Mouse (Mus musculus): ENCODE measurements around the gene Rcn2. TPM values are rescaled to one million over a fixed set of nuclear protein-coding genes. Genes with fewer than 3 reads are reported as not detected.

The Rcn2 gene
- total RNA-seq (2014; fragmentation: Nextera tagmentation) (9.9 and 16.2 TPM in 2 replicates), total RNA-seq (2017) (37.5 and 42.7 TPM in 2 replicates)

DNA sequence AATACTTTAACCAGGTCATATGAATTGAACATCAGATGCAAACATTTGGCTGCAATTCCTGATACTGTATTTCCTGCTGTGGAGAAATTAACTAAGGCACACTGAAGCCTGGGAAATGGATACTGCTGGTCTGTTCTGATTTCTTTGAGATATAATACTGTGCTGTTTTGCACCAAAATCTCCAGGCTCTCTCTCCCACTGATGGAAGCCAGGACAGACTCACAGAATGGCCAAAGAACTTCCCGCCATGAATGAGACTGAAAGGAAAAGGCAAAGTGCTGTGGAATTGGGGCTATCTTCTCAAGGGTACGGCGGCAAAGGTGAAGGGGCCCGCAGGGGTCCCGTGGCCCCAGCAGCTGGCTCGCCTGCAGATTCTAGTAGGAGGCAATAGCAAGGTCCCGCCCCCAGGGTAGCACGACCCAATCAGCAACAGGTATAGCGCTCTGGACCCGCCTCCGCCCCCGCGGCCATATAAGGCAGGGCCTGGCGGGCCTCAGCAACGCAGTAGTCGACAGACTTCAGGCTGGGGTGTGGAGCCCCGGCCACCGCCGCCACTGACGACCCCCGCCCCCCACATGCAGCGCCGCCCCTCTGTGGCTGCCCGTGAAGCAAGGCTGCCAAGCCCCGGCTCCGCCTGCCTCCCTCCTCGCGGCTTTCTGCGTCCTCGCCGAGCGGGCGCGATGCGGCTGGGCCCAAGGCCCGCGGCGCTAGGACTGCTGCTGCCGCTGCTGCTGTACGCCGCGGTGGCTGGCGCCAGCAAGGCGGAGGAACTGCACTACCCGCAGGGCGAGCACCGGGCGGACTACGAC is at the start of gene Rcn2:
Gene Rcn2, plus strand, starts transcription at position 474 of the 809 bp plus-strand sequence.
- peak; percentile 100 for ATAC-seq (replicated peaks; ENCODE audit: low FRiP score, low TSS enrichment, poor library complexity, severe bottlenecking)

DNA sequence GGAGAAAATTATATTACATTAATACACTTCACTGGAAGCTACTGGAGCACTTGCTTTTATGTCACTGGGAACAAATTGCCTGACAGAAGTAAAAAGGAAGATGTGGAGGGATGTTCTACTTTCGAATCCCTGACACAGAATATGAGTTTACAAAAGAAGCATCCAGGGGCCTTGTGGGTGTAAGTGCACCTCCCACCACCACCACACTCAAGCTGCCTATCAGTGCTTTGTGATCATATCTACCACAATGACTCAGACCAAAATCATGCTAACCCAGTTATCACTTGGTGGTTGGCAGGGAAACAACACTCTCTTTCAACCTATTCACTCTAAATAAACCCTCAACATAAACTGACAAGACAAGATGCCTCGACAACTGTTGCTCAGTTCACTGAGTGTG is 37.0 kb upstream of the Rcn2 start:
- peak; percentile 63; the same call in 1 of the 2 replicates for ATAC-seq (replicated peaks; ENCODE audit: low FRiP score, low TSS enrichment, poor library complexity, severe bottlenecking)

DNA sequence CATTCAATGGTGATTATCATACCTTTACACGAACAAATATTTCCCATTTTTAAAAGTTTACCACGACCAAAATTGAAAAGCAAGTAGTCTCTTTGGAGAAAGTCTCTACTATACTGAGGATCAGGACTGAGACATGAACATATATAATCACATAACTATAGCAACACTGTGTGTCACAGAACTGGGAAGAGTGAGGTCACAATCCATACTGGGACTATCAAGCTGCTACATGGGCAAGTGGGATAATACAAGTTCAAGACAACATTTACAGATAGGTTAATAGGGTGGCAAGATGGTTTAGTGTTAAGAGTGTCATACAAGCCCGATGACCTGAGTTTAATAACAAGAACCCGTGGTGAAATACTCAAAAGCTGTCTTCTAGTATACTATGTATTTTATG is 31.2 kb upstream of the Rcn2 start, which contains the start of gene 4930563M21Rik:
Gene 4930563M21Rik, minus strand, starts transcription at position 101 of the 400 bp plus-strand sequence.
- ATAC-seq (replicated peaks; ENCODE audit: low FRiP score, low TSS enrichment, poor library complexity, severe bottlenecking), result no peak

DNA sequence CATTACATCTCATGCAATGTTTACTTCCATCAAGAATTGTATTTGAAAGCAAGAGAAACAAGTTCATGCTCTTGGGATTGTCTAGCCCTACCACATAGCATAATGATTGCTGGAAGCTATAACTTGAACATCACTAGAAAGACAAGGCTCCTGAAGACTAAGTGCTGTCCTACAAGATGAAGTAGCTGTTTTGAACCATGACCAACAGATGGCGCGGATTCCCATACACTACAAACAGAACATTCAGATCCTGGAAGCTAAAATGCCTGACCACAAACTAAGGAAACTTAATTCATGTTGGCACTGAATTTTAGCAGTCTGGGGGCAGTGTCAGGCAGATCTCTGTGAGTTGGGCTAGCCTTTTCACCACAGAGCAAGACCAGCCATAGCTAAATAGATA is 16.9 kb upstream of the Rcn2 start:
- ATAC-seq (replicated peaks; ENCODE audit: low FRiP score, low TSS enrichment, poor library complexity, severe bottlenecking), result no peak

DNA sequence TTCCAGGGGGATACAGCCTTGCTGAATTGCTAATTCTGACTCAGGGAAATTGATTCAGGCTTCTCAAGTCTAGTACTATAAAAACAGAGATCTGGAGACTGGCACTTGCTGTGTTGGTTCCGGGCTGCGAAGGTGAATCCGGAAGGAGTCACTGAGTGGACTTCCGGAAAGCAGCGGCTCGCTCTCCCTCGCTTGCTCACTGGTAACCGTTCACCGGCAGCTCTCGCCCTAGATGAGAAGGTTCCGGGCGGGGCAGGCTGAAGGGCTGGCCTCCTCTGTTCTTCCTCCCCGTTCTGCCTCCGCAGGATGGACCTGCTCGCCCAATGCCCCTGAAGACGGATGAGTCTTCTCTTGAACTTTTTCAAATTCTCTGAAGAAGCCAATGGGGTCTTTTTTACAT is 14.4 kb upstream of the Rcn2 start:
- ATAC-seq (replicated peaks; ENCODE audit: low FRiP score, low TSS enrichment, poor library complexity, severe bottlenecking), result no peak

DNA sequence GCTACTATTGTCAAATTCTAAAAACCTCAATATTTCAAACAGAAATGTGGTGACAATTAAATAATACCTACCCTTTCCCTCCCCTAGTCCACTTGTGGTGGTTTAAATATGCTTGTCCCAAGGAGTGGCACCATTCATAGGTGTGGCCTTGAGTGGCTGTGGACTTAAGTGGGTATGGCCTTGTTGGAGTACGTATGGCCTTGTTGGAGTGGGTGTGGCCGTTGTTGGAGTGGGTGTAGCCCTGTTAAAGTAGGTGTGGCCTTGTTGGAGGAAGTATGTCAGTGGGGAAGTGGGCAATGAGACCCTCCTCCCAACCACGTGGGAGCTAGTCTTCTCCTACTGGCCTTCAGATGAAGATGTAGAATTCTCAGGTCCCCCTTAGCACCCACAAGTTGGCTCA is 9.4 kb upstream of the Rcn2 start:
- no peak for ATAC-seq (replicated peaks; ENCODE audit: low FRiP score, low TSS enrichment, poor library complexity, severe bottlenecking)

DNA sequence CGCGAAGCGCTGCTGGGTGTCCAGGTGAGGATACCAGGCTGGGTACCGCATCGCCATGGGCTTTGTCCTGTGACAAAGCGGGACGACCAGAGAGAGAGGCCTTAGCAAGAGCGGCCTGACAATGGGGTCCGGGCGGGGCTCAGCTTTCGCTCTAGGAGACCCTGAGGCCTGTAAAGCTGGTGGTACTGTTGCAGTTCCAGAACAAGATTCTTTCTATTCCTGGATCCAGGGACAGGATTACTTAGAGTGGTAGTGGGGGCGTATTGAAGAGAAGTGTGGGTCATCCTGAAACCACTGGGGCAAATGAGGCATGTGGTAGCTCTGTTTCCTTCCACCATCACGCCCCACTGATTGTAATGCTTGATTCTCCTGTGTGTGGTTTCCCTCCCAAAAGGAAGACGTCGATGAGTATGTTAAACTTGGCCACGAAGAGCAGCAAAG is 556 bp downstream of the Rcn2 start:
- peak; percentile 58 for ATAC-seq (replicated peaks; ENCODE audit: low FRiP score, low TSS enrichment, poor library complexity, severe bottlenecking)

DNA sequence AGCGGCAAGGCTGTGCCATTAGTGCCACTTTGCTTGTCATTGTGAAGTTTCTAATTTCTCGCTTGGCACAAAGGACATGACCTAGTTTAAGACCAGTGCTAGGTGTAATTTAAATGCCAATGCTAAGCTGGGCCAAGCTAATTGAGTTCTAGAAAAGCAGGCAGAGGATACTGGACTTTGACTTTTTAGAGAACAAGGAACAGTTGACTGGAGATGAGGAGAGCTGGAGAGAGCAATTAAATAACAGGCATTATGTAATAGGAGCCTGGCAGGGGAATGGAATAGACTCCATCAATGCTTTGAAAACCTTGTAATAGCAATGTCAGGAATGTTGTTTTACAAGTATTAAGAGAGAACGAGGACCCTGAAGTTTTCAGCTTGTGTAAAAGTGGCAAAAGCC is 12.2 kb downstream of the Rcn2 start:
- ATAC-seq (replicated peaks; ENCODE audit: low FRiP score, low TSS enrichment, poor library complexity, severe bottlenecking), result no peak

DNA sequence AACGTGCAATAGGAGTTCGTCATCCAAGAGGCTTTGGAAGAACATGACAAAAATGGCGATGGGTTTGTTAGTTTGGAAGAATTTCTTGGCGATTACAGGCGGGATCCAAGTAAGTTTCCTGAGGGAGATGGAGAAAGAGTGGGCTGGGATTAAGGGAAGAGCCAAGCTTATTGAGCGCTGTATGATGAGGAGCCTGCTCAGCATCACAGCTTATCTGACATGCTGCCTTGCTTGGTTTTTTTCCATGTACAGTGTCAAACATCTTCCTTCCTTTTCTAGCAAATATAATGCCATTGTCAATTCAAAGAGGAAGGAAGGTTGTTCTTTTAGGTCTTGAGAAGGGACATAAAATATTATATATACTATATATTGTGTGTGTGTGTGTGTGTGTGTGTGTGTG is 14.5 kb downstream of the Rcn2 start:
- ATAC-seq (replicated peaks; ENCODE audit: low FRiP score, low TSS enrichment, poor library complexity, severe bottlenecking), result no peak

DNA sequence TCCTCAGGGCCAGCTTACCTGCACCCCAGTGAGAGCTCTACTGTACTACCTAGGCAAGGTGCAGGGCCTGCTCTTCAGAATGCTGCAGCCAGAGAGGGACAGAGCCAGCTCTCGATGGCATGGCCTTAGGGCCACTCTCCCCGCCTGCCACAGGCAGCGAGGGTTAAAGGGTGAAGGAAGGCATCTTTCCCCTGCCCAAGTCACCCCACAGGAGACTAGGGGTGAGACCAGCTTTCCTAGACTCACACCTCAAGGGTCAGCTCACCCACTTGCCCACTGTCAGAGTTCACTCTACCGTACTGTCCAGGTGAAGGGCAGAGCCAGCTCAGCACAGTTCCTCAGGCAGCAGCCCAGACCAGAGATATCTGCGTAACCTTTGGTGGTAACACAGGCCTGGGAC is 20.7 kb downstream of the Rcn2 start:
- ATAC-seq (replicated peaks; ENCODE audit: low FRiP score, low TSS enrichment, poor library complexity, severe bottlenecking), result no peak

DNA sequence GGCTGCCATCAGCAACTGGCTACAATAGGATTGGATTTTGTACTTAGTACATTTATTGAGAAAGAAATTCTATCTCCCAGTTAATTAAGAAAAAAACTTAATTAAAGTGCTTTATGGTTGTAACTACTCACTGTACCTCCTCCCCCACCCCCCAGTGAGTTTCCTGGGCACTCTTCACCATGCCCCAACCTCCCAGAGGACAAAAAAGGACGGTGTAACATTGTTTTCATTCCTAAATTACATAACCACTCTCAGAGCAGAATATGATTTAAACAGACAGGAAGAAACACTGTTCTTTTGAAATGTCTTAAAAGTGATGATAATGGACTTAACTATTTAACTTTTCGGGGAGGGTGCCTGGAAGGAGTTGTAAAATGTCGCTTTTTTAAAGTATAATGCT is 23.4 kb downstream of the Rcn2 start:
- ATAC-seq (replicated peaks; ENCODE audit: low FRiP score, low TSS enrichment, poor library complexity, severe bottlenecking), result no peak

DNA sequence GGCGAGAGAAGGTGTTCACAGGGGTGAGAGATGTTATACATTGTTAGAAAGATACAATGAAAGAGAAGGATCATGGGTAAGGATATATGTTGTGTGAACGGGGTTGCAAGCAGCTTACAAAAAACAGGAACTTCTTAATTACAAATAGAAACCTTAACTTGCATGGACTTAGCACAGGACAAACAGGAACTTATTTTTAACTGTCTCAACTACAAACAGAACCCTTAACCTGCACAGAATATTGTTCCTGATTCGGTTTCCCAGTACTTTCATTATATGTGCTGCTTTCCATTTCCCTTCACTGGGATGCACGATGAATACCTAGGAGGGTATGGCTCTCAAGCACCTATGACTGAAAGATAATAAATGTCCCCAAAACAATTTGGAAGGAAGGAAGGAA is 26.3 kb downstream of the Rcn2 start:
- ATAC-seq (replicated peaks; ENCODE audit: low FRiP score, low TSS enrichment, poor library complexity, severe bottlenecking), result no peak

DNA sequence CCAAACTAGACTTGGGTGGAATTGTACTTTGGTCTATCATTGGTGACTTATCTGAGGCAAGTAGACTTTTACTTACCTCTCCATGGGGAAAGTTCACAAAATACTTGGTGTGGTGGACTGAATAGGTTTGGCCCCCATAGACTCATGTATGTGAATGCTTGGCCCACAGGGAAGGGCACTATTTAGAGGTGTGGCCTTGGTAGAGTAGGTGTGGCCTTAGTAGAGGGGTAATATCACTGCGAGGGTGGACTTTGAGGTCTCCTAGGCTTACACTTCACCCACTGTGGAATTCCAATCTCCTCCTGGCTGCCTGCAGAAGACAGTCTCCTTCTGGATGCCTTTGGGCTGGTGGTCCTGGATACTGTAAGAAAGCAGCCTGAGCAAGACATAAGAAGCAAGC is 27.0 kb downstream of the Rcn2 start:
- no peak for ATAC-seq (replicated peaks; ENCODE audit: low FRiP score, low TSS enrichment, poor library complexity, severe bottlenecking)

DNA sequence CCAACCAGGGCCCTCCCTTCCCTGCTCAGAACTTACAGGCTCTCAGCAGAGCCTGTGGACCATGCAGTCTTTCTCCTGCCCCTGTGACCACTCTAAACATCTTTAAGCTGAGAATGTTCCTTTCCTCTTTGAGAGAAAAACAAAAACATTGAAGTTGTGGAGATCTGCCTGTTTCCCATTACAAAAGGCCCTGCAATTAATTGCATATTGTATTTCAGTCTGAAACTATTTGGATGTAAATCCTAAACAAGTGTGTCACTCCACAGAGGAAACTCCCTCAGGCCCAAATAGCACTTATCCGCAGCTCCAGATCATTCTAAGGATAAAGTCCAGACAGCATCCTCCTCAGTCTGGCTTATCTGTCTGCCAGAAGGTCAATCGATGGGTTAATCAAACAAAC is 31.2 kb downstream of the Rcn2 start:
- ATAC-seq (replicated peaks; ENCODE audit: low FRiP score, low TSS enrichment, poor library complexity, severe bottlenecking), result no peak

DNA sequence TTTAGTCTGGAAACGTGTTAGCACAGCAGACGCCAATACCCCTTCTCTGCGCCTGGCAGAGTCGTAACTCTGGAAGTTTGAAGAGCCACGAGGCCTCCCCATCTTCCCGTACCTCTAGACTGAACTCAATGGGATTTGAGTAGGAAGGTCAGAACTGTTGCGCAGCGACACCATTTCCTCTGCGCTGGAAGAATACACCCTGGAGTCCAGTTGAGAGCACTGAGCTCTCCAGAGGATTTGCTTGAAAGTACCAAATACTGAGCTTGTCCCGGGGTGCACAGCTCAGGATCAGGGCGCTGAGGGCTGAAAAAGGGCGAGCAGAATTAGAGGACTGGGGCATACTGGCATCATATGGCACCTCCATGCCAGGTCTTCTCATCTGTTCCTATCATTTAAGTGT is 33.2 kb downstream of the Rcn2 start:
- ATAC-seq (replicated peaks; ENCODE audit: low FRiP score, low TSS enrichment, poor library complexity, severe bottlenecking), result peak; percentile 14; the same call in 1 of the 2 replicates

DNA sequence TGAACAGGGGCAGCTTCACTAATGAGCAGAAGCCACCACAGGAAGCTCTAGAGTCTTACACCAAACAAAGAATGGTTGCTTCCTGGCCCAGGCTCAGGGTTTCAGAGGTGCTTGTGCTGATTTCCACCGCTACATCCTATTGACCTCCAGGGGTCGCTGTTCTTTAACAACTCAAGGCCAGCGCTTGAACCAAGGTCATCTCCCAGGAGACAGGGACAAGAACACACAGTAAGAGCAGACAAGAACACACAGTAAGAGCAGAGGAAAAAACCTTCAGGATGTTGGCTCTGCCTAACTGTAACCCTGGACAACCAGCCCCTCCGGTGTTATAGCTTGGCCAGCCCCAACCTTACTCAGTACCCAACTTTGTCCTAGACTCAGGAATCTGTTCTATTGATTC is 33.6 kb downstream of the Rcn2 start:
- peak; percentile 89 for ATAC-seq (replicated peaks; ENCODE audit: low FRiP score, low TSS enrichment, poor library complexity, severe bottlenecking)

DNA sequence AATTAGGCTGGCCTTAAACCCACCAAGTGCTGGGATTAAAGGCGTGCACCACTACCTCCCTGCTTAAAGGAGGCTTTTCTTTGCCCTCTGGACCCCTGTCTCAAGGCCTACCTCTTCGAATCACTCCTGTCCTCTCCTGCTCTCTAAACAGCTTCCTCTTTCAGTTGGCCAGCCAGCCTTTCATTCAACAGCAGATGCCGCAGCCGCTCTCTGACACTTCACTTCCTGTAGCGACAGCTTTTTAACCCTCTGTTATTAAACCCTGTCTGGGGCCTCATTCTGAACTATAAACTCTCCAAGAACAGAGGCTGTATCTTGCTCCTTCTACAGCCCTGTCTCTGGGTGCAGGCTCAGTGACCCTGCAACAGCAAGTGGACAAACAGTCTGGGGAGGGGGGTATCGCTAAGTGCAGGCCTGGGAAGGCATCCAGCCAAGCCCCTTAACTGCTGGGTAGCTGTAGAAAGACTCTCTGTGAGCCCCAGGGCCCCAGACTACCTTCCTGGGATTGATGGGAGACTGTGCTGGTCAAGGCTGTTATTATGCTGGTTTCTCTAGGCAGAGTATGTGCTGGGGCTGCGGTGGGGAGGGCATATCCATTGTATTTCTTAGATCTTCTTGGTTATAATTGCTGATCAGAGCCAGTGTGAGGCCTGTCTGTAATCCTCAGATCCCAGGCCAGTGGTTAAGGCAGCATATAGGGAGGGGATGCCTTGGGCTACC is 34.4 kb downstream of the Rcn2 start:
- no peak for ATAC-seq (replicated peaks; ENCODE audit: low FRiP score, low TSS enrichment, poor library complexity, severe bottlenecking)

DNA sequence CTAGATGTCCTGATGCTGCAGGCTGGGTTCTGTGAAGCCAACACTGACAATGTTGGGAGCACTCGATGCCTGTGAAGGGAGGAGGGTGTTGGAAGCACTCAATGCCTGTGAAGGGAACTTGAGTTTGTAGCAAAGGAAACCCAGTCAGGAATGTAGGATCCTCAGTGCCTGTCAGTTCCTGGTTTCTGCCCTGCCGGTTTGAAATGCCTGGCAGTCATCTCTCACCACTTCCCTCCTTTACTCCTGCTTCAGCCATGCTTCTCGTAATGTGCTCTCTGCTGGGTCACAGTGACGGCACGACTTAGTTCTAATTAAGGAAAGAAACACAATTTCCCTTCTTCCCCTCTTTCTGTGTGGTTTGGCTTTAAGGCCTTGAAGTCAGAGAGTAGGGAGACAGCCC is 37.9 kb downstream of the Rcn2 start:
- no peak for ATAC-seq (replicated peaks; ENCODE audit: low FRiP score, low TSS enrichment, poor library complexity, severe bottlenecking)

DNA sequence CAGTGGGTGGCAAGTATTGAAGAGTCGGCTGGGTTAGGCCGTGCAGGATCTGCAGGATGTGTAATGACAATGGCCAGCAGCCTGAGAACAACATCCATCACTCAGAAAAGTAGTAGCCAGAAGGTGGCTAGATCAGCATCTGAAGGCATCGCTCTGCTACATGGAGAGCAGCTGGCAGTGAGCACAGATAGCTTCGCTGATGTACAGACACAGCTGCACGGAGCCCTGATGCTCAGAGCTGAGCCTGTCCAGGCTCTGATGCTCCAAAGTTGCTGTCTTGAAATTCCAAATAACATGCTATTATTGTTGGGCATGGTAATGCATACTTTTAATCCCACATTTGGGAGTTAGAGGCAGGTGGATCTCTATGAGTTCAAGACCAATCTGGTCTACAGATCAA is 44.9 kb downstream of the Rcn2 start:
- no peak for ATAC-seq (replicated peaks; ENCODE audit: low FRiP score, low TSS enrichment, poor library complexity, severe bottlenecking)

DNA sequence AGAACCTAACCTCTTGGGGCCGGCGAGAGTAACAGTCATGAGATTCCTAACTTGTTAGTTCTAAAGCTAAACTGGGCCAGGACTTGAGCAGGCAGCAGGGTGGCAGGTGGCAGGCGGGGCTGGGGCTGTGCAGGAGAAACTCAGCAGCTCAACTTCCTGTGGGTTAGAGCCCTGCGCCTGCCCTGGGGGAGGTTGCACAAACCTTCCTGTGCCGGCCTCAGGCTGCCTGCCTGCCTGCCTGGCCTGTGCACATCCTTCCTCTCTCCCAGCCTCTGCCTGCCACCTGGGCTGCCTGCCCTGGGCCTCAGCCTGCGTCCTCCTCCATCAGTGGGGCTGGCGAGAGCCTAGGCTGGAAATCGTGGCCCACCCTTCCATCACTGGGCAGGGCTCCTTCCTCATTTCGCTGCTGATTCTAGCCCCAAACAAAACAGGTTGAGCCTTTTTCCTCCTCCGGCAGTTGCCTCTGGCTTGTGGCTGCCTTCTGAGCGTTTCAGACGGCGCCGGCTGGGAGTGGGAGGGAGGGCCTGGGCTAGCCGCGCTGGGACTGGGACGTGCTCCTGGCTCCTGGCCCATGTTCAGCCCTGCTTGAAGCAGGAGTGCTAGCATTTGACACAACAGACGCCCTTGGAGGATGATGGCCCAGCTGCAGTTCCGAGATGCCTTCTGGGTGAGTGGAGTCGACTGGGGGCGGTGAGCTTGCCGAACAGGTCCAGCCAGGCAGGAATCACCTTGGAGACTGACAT is 48.3 kb downstream of the Rcn2 start, which contains the start of gene Pstpip1:
Gene Pstpip1, plus strand, starts transcription at position 185 of the 743 bp plus-strand sequence.
- peak; percentile 69 for ATAC-seq (replicated peaks; ENCODE audit: low FRiP score, low TSS enrichment, poor library complexity, severe bottlenecking)
